Mouse (Mus musculus): ENCODE measurements at regions not wholly inside any gene's neighbourhood (a gene's known extent, or its start where the extent isn't known, plus 50 kb on each side); places are given as distances from the start of the nearest gene placed in this dataset.
A peak's percentile ranks its signal among the peaks of the same experiment; 100 is the strongest.

DNA sequence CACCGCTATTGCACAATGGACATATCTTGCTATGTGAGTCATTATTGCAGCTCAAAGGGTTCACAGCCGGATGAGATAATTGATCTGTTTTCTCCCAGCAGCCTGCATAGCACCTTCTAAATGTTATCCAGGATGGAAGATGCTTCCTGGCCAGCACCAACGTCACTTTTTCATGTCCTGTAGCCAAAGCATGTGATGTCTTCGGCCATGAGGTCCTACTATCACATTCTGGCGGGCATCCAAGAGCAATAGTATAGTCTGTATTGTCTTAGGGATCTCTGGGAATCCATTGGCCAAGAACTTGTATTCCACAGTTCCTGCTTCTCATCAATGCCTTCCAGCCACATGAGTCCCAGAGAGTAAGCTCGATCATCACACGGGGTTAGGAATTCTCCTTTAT is 70.6 kb downstream of the Npy start:
- DNase-seq = no peak

DNA sequence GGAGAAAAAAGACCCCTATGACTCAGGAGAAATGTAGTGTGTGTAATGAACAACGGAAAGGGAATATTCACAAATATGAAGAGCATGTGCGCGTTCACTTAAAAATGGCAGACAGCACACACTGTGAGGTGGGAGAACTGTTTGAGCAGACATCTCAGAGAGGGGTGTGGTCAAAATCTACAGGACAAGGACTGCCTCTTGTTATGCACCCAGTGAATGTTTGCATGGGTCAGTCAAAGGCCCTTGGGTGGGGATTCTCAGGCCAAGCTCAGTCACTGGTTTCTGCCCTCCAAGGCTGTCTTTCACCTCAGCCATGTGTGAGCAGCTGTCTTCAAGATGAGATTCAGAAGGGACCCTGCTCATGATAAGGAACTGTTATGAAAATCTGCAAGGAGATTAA is 76.6 kb downstream of the Npy start:
- DNase-seq = no peak

DNA sequence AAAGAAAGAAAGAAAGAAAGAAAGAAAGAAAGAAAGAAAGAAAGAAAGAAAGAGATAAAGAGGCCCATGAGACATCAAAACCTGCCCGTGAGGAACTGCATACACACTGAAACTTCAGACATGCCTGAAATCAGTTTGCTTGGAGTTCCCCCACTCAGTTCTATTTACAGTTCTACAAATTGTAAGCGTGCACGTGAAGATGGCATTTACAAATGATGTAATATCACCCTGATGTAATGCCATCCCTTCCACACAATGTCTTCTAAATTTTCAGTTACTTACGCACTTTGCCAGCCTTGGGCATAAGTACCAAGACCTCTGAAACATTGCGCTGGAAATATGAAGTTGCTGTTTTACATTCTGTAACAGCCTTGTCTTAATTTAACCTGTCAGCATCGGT is 79.0 kb downstream of the Npy start:
- DNase-seq = no peak

DNA sequence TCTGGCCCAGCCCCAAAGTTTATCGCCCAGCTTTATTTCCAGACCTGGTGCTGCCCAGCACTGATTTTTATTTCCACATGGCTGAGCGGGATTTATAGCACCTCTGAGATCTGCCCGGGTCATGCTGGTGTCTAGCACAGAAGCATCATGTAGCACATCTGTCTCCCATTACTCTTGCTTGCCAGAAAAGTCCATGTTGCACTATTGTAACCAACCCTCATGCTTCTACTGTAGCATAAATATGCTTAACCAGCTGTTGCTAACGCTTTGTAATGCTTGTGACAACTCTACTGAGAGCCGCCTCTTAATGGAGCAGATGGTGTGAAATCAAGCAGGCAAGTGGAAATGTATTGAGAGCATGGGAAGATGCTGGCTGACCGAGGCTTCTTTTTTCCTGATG is 81.5 kb downstream of the Npy start:
- peak; percentile 60 for DNase-seq

DNA sequence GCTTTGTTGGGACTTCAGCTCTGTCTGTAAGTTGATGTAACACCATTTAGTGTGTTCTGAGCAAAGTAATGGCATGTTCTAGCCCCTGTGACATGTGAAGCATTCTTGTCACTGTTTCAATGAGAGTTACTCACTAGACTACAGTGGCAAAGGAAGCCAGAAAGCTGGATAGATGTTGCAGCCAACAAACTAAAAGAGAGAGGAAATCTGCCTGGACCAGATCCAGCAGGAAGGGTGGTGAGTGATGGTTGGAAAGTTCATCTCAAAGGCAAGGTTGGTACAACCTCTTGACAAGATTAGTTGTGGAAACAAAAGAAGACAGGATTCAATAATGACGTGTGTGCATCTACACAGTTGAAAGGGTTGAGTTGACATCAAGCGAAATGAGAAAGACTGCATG is 83.9 kb downstream of the Npy start:
- DNase-seq = no peak

DNA sequence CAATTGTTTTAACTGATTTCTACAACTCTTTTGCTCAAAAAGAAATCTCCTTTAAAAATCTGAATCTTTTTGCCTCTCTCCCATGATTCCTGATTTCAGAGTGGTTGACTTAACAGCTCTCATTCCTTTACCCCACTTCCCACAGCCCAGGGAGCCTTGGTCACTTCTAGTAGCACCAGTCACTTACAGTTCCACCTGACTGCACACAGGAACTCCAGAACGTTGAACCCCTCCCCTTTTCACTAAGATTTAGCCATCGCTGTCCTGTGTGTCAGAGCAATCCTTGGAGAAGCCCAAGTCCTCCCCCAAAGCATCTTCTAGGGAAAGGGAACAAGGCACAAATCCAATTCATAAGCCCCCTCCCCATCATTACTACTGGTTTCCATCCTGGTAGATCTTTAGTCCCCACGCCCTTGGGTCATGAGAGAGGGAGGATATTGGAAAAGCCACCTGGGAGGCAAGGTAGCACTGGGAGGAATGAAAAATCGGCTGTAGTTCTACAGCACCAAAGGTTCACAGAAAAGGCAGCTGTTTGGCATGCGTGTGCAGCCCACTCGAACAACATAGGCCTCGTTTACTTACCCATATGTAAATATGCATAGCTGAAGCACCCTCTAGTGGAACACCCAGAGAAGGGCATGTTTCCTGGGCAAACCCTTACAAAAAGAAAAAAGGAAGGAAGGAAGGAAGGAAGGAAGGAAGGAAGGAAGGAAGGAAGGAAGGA is 96.7 kb downstream of the Npy start:
- peak; percentile 65 for DNase-seq

DNA sequence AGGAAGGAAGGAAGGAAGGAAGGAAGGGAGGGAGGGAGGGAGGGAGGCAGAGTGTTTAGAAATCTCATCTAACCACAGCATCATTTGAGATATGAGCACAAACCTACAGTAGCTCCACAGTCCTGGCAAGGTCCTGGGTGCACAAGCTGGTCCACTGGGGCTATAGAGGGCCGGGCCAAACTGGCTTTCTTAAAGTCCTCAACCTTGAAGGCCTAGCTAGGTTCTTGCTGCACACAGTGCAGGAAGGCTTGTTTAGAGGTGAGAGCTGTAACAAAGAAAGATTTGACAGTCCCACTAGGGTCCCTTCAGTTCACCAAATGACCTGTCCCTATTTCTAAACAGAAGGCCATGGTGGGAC is 97.3 kb downstream of the Npy start:
- DNase-seq = no peak

DNA sequence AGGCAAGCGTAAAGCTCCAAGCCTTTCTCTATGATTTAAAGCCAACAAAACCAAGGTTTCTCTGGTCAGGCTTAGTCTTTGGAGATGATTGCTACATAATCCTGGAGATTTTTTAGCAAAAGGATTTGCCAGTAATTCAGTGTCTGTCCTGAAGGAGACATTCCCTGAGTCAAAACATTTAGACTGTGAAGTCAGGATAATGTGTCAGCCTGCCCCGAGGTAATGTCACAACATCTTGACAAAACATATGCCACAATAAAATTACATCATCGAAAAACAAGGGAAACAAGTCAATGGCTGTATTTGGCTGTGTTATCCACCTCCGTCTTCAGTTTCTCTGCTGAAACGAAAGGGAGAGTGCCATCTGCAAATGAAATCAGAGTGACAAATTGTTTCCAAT is 101.8 kb downstream of the Npy start:
- no peak for DNase-seq

DNA sequence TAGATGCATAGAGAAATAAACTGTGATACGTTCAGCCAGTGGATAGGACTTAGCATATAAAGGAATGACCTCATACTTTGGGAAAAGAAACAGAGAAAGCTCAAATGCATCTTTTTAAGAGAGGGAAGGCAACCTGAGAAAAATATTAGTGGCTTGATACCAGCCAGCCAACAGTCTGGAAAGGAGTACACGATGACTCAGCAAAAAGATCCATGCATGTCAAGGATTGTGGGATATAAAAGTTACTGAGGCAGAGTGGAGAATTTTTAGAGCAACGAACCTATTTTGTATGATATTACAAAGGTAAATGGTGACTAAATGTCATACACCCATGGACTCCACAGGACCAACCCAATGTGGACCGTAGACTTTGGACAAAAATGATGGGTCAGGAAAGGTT is 105.6 kb downstream of the Npy start:
- DNase-seq = no peak

DNA sequence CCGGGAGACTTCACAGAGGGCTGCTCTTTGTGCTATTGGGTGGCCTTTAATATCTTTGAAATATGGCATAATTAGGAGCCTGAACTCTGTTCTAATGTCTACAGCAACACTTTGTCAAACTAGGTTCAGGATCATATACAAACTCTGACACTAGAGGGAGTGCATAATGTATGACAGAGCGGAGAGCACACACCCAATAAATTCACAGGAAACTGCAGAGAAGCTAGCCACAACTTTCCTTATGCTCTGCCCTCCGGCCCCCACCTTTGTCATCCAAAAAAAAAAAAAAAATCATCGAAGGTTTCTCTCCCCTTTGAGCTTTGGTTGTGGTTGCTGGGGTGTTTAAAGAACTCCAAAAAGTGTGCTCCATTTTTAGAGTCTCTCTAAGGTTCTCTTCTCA is 107.6 kb downstream of the Npy start:
- DNase-seq = peak; percentile 53

DNA sequence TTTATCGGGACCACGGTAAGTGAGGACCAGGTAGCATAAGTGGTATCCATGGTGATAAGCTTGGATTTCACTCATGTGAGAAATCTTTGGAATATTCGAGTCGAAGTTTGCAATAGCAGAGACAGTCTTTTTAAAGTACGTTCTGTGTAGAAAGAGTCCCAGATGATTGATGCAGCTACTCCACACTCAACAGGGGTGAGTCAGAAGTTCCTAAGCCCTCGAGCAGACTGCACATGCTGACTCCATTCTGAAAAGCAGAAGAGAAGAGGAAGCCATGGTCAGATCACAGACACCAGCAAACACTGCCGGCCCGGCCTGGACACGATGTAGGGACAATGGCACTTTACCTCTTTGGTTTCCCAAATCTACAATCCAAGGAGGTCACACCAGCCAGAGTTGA is 120.6 kb downstream of the Npy start:
- no peak for DNase-seq

DNA sequence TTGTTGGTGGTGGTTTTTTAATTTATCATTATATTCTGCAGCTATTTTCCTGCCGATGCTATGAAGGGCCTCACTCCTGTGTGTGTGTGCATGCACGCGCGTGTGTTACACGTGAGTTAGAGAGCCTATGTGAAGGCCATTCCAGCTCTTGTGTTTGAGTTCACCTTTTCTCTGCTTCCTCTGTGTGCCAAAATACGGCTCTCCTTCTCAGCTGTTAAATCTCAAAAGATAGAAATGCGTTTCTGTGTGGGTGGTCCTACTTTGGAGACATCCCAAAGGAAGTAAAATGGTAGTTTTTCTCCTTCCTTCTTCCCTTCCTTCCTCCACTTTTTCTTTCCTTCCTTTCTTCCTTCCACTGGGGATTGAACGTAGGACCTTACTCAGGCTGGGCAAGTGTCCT is 136.4 kb downstream of the Npy start:
- DNase-seq = no peak

DNA sequence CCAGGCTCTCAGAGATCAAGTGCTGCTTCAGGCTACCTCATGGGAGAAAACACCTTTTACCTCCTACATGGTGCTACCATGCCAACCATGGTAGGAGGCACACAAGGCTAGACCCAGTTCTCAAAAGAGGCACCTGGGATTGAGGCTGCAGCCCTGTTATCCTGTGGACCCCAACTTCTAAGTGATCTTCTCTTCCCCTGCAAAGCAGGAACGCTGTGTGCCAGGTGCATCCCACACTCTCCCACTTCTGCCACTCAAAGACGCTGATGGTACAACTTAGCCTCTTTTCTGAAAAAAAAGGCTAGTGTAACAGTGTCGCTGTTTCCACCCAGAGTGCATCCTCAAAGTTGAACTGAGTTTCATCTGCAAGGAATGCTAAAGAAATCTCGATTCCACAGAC is 138.7 kb downstream of the Npy start:
- no peak for DNase-seq

DNA sequence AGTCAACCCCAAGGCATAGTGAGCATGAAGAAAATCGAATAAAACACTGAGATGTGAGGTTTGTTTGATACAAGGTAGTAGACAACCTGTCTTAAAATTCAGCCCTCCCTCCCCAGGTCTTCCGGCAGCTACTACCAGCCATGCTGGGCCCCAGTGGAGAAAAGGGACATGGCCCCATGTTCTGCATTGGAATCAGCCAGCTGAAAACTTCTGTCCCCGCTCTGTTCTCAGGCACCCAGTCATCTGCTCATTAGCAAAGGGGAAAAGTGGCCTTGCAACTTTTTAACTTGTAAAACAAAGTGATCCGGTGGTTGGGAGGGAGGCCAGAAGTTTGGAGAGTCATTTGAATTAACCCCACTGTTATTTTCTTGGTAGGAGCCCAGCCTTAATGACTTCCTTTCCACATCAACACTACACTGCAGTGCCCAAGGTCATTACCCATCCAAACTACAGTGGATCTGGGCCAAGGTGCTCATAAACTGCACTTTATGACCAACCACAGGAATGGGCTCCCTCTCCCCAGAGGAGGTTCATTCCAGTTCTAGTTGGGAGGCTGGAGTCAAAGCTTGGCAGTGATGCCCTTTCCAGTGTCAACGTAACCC is 143.5 kb downstream of the Npy start:
- no peak for DNase-seq

DNA sequence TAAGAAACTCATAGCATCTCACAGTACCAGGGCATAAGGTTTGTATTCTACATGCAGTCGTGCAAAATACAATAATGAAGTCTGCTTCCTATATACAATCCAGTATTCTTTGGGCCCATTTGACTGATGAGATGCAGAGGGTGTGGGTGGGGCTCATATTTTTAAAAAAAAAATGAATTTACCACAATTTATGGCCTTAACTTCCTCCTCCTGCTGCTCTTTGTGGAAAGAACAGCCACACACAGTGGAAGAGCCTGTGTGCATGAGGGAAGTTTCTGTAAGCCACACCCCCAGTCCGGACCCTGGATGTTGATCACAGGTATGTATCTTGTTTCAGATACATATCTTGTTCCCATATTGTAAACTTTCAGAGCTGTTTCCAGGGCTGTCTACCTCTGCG is 143.5 kb upstream of the Mpp6 start:
- no peak for DNase-seq

DNA sequence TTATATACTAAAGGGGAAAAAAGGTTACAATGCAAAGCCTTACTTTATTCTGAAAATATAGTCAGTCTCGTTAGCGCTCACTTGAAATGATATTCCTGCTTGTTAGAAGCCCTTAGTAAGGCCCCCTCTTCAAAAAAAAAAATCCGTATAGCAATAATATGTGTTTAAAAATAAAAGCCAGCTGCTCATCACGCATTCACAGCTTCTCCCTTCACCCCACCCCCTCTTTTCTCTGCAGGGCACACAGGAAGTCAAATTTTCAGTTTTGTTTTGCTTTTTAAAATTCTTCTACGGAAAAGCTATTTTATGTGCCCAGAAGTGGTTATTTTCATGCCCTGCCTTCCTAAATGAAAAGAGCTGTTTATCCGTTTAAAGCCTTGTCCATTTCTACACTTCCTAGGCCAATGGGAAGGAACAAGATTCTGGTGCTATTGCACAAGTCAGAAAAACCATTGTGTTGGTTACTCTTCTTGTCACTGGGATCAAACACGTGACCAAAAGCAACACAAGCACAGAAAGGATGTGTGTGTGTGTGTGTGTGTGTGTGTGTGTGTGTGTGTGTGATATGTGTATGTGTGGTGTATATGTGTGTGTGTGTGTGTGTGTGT is 136.7 kb upstream of the Mpp6 start:
- DNase-seq = no peak

DNA sequence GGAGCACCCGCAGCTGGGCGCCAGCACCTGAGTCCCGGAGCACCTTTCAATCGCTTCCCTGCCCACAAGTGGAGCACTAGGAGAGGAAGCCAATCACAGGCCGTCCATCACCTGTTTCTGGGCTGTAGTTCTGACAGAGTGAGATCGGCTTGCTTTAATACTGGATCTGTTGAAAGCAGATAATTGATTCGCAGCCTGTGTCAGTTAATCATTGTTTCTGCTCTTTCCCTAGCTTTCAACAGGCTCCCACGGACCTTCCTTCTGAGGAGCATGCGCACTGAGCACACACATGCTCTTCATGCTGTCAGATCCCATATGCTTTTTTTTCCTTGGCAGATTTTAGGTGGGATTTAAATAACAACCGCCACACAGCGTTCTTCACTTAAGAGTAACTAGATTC is 132.3 kb upstream of the Mpp6 start:
- DNase-seq = peak; percentile 39

DNA sequence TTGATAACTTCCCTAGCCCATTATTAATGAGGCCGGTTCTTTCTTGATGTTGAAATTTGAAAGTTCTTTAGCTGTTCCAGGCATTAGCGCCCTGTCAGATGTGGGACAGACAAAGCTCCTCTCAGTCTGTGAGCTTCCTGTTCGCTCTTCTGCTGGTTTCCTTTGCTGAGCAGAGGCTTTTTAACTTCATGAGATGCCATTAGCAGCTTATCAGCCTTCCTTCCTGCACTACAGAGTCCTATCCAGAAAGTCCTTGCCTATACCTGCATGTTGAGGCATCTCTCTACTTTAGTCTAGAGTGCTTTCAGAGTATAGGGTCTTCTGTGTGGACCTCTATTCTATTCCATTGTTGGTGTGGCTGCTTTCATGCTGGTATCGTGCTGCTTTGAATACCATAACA is 126.3 kb upstream of the Mpp6 start:
- DNase-seq = no peak

DNA sequence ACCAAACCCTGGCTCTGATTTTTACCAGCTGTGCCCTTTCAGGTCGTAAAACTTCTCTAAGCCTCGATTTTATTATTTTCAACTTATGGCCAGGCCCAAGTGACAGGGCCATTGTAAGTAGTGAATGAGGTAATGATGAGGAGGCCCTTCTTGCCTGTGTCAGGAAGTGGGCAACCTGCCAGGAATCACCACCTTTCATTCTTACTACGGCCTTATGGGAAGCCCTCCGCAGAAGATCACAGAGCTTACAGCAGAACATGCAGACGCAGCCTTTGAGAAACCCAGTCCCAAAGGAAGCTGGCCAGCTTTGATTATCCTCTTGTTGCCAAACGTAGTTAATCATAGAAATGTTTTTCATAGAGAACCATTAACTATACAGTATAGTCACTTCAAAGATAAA is 124.9 kb upstream of the Mpp6 start:
- DNase-seq = peak; percentile 50

DNA sequence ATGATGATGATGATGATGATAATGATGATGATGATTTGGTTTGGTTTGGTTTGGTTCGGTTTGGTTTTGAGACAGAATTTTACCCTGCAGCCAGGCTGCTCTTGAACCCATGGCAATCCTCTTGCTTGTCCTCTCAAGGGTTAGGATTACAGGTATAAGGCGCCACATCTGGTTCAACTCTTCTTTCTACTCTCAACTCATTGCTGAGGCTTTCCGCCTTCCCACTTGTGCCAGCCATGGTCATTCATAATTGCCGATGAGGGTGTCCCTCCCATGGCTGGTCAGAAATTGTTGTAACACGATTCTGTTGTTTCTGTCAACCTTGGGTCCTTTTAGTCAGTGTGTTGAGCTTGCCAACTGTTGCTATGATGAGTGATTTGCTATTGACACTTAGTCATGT is 122.9 kb upstream of the Mpp6 start:
- no peak for DNase-seq

DNA sequence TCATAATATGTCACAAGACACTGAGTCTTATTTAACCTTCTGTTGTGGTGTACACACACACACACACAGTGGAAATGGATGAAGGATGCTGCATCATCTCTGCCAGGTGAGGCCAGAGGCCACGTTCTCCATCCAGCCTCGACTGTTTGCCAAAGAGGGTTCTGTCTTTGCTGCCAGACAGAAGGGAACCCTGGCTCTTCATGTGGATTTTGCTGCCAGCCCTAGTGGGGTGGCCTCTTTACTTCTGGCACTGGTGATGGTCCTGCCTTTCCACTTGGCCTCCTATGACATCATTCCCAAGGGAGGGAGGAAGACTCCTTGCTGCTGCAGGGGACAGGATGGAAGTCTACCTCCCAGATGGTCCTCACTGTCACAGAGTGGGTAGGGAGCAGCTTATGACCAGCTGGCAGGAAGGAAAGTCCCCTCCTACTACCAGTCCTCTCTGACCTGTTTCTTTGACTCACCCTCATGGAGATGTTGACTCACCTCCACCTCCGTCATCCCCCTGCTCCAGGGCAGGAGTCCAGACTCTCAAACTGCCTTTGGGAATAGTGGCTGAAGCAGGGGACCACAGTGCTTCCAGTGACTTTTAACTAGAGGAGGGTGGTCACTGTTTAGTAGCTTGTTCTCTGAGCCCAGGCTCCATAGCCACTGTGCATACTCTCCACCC is 122.4 kb upstream of the Mpp6 start:
- no peak for DNase-seq

DNA sequence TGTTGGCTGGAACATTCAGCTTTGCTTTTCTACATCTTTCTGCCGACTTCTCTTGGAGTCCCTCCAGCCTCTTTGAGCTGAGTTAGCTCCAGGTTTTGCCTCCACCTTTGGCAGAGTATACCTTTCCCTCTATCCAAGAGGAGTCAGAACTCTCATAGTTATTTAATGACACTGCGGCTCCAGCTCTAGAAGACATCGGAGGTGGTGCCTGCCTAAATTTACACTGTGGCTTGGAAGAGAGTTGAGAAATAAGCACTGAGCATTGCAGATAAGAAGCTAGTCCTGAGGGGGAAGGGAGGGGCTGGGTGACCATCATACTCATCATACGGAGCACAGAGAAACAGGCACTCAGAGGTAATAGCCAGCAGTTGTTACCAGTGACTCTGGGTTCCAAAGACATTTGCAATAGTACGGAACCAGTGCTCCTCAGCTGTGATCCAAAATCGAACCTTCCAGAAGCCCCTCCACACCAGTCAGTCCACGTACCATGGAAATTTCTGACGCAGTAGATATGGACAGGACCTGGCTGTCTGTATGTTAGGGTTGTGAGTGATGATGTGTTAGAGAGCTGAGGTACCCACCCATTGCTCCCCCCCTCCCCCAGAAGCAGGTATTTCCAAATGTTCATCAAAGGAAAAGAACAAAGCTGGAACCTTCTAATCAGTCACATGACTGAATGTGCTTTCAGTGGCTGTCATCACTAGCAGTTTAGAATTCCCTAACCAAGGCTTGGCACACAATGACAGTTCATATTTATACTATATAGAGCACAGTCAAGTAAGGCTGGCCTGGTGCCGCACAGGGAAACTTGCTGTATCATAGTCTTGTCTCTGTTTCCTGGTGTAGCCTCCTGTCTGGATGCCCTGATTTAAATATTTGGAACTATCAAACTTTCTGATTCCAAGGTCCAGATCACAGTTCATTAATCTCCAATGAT is 120.2 kb upstream of the Mpp6 start:
- no peak for DNase-seq

DNA sequence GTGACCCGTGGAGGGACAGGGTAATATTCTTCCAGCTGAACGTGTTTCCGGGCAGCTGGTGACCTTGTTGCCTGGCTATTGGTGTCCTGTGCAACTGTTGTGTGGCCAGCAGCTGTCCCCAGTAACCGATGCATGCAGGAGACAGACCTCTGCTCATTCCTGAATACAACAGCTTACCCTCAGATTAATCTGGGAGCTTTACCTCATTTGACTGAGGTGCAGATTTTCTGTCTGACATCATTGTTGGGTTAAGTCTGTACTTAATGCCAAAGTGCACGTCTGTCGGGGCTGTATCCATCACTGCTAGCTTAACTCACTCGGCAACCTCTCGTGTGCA is 119.6 kb upstream of the Mpp6 start:
- DNase-seq = no peak
